Mouse (Mus musculus) stomach, embryonic 14.5 days (tissue): ENCODE results near the gene Nup43. TPM values are rescaled to one million over a fixed set of nuclear protein-coding genes. Genes with fewer than 3 reads are reported as not detected.

Experiments
- ATAC-seq: fragments of 200-750 bp; cut with Nextera tagmentation; 2 replicates; pipeline ENCODE4 v1.8.0; 2017; ENCODE audit warnings: low read depth, moderate TSS enrichment; ENCODE audit not compliant: insufficient number of reproducible peaks, insufficient read depth, low FRiP score
- H3K27ac ChIP-seq: fragments of 300-500 bp; sonication (generic); 2 replicates; pipeline ENCODE4 v1.5.1; 2014; ENCODE audit warnings: mild to moderate bottlenecking, low read length, moderate library complexity, mixed read lengths
- H3K27me3 ChIP-seq: fragments of 300-500 bp; sonication (generic); 2 replicates; pipeline ENCODE4 v1.6.1; 2014; ENCODE audit warnings: low read length, control low read depth, mixed read lengths; ENCODE audit not compliant: control insufficient read depth, insufficient read depth
- H3K36me3 ChIP-seq: fragments of 300-500 bp; sonication (generic); 2 replicates; pipeline ENCODE4 v1.6.1; 2014; ENCODE audit warnings: mild to moderate bottlenecking, control low read depth, low read length, moderate library complexity, mixed read lengths; ENCODE audit not compliant: control insufficient read depth, insufficient read depth
- H3K4me1 ChIP-seq: fragments of 300-500 bp; sonication (generic); 2 replicates; pipeline ENCODE4 v1.6.1; 2014; ENCODE audit warnings: low read length, control low read depth, mixed read lengths; ENCODE audit not compliant: control insufficient read depth, insufficient read depth
- H3K4me2 ChIP-seq: fragments of 300-500 bp; sonication (generic); replicated peaks from 2 replicates; pipeline ENCODE4 v1.6.1; 2014; ENCODE audit warnings: low read depth, low read length, control low read depth
- H3K4me3 ChIP-seq: fragments of 300-500 bp; sonication (generic); 2 replicates; pipeline ENCODE4 v1.5.1; 2014; ENCODE audit warnings: low read depth, low read length, control low read depth
- H3K9ac ChIP-seq: fragments of 300-500 bp; sonication (generic); replicated peaks from 2 replicates; pipeline ENCODE4 v1.6.1; 2014; ENCODE audit warnings: low read depth, mild to moderate bottlenecking, control low read depth, low read length, moderate library complexity, mixed read lengths
- H3K9me3 ChIP-seq: fragments of 300-500 bp; sonication (generic); 2 replicates; pipeline ENCODE4 v1.6.1; 2016; ENCODE audit warnings: low read depth, low read length, control low read depth; ENCODE audit not compliant: control insufficient read depth
- whole genome bisulfite sequencing: fragments of 180-500 bp; shearing (Covaris S2); extraction: QIAGEN DNeasy Blood & Tissue Kit; methylation state at CpG from one replicate; pipeline ENCODE4 v1.1.7; 2014; 5-methylcytosine and 5-hydroxymethylcytosine counted together
- polyA plus RNA-seq: library from polyadenylated mRNA; unstranded; fragments of >200 nt; fragmentation: Nextera tagmentation; extraction: Ambion mirVana; gene quantifications from 2 replicates; pipeline ENCODE4 v1.2.1, GENCODE M21; 2014

Gene Nup43
- polyA plus RNA-seq, 1 experiment from 2014 or later: 53.3 TPM

GRCm38 (mm10) chr10:7664889-7665288, 2.4 kb upstream of the Nup43 start:
- ATAC-seq: no peak
- H3K9ac ChIP-seq: no peak overlapping the region
- WGBS: 91% methylated on average over 1 of the region's 1 CpGs

GRCm38 (mm10) chr10:7673673-7674072, 6.4 kb downstream of the Nup43 start:
- Histone ChIP-seq H3K9me3 (no peaks in the 10 kb centered on the region), H3K4me3 (no peak overlapping the region), H3K27me3 (no peaks in the 10 kb centered on the region), H3K36me3 (peaks cover 53% of the 10 kb centered on the region), H3K4me2 (no peak overlapping the region), H3K4me1 (no peaks in the 10 kb centered on the region), H3K27ac (no peak overlapping the region), H3K9ac (no peak overlapping the region)
- WGBS: 68% methylated on average over 1 of the region's 1 CpGs
- ATAC-seq: no peak

More at GRCm38 (mm10) chr10:7664889-7665288, 2.4 kb upstream of the Nup43 start:
- H3K27me3 ChIP-seq: no peaks in the 10 kb centered on the region
- H3K27ac ChIP-seq: no peak overlapping the region
- peaks cover 5% of the 10 kb centered on the region; the same call in 1 of the 2 replicates for H3K36me3 ChIP-seq
- H3K4me1 ChIP-seq: no peaks in the 10 kb centered on the region; the same call in 1 of the 2 replicates
- no peaks in the 10 kb centered on the region for H3K9me3 ChIP-seq
- no peak overlapping the region for H3K4me3 ChIP-seq
- H3K4me2 ChIP-seq: no peak overlapping the region

DNA sequence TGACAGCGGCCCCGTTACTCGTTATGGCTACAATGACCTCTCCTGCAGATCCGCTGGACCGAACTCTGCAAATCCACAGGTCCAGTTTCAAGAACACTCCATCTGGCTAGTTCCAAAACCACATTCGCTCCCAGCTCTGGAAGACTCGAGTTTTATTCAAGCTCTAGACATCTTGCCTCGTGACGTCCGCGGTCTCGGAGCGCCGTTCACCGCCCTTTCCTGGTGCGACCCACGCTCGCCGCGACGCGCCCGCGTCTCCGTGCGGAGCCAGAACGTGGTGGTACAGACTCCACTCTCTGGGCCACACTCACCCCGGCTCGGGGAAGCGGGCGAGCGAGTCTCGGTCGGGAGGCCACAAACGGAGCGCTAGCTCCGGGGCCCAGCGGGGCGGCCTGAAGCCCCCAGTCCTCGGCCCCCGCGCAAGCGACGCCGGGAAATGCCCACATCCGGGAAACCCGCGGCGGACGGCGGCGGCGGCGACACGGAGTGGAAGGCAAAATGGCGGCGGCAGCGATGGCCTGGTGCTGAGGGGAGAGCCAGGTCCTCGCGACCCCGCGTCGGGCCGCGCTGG, 13.5 kb downstream of the Nup43 start, which contains the start of the genes Pcmt1 and Lats1:
Gene Pcmt1, minus strand, starts transcription at position 406 of the 571 bp plus-strand sequence.
Gene Lats1, plus strand, starts transcription at position 484 of the 571 bp plus-strand sequence.
- peaks cover 22% of the 10 kb centered on the region for H3K36me3 ChIP-seq
- H3K4me1 ChIP-seq: peaks cover 22% of the 10 kb centered on the region
- peak within 1 kb of the TSS; percentile 98 for H3K9ac ChIP-seq
- under 1% methylated on average over 55 of the region's 65 CpGs for WGBS
- H3K27ac ChIP-seq: peak within 1 kb of the TSS; percentile 98
- no peaks in the 10 kb centered on the region for H3K9me3 ChIP-seq
- no peaks in the 10 kb centered on the region for H3K27me3 ChIP-seq
- ATAC-seq: peak; percentile 89
- H3K4me3 ChIP-seq: peak within 1 kb of the TSS; percentile 80
- H3K4me2 ChIP-seq: peak within 1 kb of the TSS; percentile 80

DNA sequence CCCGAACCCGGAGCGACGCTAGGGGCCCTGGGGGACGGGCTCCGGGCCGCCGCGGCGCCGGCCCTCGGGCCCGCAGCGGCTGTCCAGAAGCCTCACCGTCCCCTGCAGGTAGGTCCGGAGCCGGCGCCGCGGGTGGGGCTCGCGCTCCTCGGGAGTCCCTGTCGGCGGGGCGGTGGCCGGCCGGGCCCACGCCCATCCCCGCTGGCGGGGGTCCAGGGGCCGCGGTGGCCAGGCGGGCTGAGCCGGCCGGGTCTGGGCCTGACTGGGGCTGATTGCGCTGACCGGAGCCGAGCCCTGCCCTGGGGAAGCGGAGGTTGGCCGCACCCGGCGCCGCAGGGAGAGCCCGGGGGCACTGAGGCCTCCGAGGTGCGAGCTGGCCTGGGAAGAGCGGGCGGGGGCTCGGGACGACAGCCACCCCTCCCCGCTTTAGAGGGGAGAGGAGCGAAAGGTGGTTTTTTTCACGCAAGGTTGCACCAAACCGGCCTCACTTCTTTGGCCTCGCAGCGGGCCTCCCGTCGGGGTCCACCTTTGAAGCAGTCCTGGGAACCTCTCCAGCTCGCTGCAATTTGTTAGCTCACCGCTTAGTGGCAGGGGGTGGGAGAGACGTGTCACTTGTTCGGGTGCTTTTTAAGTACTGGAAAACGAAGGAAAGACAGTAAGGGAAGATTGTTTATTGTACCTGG, 14.2 kb downstream of the Nup43 start:
- peak; percentile 87 for ATAC-seq
- WGBS: under 1% methylated on average over 49 of the region's 64 CpGs
- H3K9me3 ChIP-seq: no peaks in the 10 kb centered on the region
- peak overlapping the region; percentile 98 for H3K9ac ChIP-seq
- peak overlapping the region; percentile 80 for H3K4me3 ChIP-seq
- H3K36me3 ChIP-seq: peaks cover 16% of the 10 kb centered on the region
- no peaks in the 10 kb centered on the region for H3K27me3 ChIP-seq
- peak overlapping the region; percentile 98 for H3K27ac ChIP-seq
- H3K4me2 ChIP-seq: peak overlapping the region; percentile 71
- peaks cover 22% of the 10 kb centered on the region for H3K4me1 ChIP-seq

DNA sequence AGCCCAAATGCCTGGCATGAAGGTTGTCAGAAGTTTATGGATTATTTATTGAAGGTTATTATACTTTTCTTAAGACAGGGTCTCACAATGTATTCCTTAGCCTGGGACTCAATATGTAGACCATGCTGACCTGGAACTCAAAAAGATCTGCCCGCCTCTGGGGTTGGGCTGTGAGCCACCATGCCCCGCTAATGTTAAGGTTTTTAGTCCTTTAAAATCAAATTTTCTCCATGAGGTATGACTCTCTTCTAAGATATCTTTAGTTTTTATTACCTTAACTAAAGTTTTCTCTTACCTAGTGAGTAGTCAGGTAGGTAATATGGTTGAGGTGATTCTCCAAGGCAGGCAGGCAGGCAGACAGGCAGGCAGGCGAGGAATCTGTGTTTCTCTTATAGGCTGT, 14.9 kb downstream of the Nup43 start:
- Histone ChIP-seq H3K4me3 (peak overlapping the region; percentile 80), H3K36me3 (peaks cover 9% of the 10 kb centered on the region), H3K27me3 (no peaks in the 10 kb centered on the region), H3K27ac (no peak overlapping the region), H3K4me2 (peak overlapping the region; percentile 71), H3K9me3 (no peaks in the 10 kb centered on the region), H3K9ac (peak overlapping the region; percentile 98; the same call in 1 of the 2 replicates), H3K4me1 (peaks cover 22% of the 10 kb centered on the region)
- WGBS: 45% methylated on average over 3 of the region's 3 CpGs
- no peak for ATAC-seq

DNA sequence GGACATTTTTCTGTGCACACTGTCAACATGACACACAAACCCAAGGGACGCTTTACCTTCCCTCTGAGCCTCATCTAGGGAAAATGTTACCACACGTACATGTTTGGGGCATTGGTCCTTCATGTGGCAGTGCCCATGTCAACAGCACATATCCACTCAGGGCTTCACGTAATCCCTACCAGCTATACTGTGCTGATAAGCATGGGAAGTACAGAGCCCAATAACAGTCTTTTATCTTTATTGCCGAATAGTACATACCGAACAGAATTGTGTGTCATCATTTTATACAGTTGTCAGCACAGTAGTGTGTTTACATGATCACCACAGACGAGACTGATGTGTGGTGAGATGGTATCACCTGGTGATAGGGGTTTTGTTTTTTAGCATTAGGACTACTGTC, 19.6 kb downstream of the Nup43 start:
- H3K4me2 ChIP-seq: no peak overlapping the region
- H3K27ac ChIP-seq: no peak overlapping the region
- H3K4me1 ChIP-seq: peaks cover 11% of the 10 kb centered on the region
- 82% methylated on average over 6 of the region's 6 CpGs for WGBS
- H3K4me3 ChIP-seq: no peak overlapping the region
- H3K27me3 ChIP-seq: no peaks in the 10 kb centered on the region
- ATAC-seq: no peak
- H3K9ac ChIP-seq: no peak overlapping the region
- H3K9me3 ChIP-seq: no peaks in the 10 kb centered on the region
- peaks cover 9% of the 10 kb centered on the region for H3K36me3 ChIP-seq

DNA sequence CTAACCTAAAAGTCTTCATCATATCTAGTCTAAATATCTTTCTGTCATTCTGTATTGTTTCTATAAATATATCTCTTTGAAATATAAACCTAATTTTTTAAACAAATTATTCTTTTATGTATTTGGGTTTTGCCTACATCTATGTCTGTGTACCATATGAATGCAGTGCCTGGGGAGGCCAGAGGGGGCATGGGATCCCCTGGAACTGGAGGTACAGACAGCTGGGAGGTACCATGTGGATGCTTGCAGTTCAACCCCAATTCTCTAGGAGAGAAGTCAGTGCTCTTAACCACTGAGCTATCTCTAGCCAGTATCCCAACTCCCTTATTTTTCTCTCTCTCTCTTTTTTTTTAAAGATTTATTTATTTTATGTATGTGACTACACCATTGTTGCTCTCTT, 28.0 kb downstream of the Nup43 start:
- Histone ChIP-seq H3K4me2 (no peak overlapping the region), H3K9ac (no peak overlapping the region), H3K27me3 (no peaks in the 10 kb centered on the region), H3K9me3 (no peaks in the 10 kb centered on the region), H3K36me3 (peaks cover 70% of the 10 kb centered on the region), H3K27ac (no peak overlapping the region), H3K4me3 (no peak overlapping the region), H3K4me1 (no peaks in the 10 kb centered on the region)
- ATAC-seq: no peak

- H3K27ac ChIP-seq: no peak overlapping the region
- no peak overlapping the region for H3K4me3 ChIP-seq
- WGBS: 92% methylated on average over 3 of the region's 3 CpGs
- peaks cover 66% of the 10 kb centered on the region for H3K36me3 ChIP-seq
- H3K27me3 ChIP-seq: no peaks in the 10 kb centered on the region
- no peak overlapping the region for H3K9ac ChIP-seq
- no peak overlapping the region for H3K4me2 ChIP-seq
- H3K9me3 ChIP-seq: no peaks in the 10 kb centered on the region
- H3K4me1 ChIP-seq: no peaks in the 10 kb centered on the region
- no peak for ATAC-seq
Observed at GRCm38 (mm10) chr10:7700120-7700519, 32.8 kb downstream of the Nup43 start.
